Mouse (Mus musculus) C3H10T1/2 (cell line): ENCODE data around the gene Col6a2. TPM values are rescaled to one million over a fixed set of nuclear protein-coding genes. Genes with fewer than 3 reads are reported as not detected.

Experiments
- polyA plus RNA-seq, 2 experiments: library from polyadenylated mRNA; unstranded; fragments of >200 nt; fragmentation: generic; extraction: Trizol; gene quantifications; one replicate each; pipeline ENCODE4 v1.2.1; 2012; ENCODE audit warnings: missing spikeins in 2 of 2

The Col6a2 gene
- 100 to 1,000 TPM in 1 of 2 experiments, 10 to 100 TPM in 1; 22.1 to 876 TPM for polyA plus RNA-seq

GRCm38 (mm10) chr10:76622928-76623680 is at the start of gene Col6a2:
Col6a2 (minus strand) TSS chr10:76623630.

DNA sequence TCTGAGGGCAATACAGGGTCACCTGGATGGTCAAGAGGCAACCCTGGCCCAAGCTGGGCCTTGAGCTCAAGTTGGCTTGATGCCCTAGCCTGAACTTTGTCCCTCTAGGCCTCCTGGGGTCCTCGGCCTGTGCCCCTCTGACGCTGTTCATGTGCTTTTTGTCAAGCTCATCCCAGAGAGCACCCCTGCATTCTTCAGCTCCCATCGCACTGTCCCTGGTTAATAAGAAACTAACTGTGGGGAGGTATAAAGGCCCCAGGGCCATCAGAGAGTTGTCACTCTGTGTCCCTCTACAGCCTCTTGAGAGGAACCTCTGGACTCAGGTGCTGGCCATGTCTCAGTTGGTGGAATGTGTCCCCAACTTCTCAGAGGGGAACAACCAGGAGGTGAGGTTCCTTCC is 48.1 kb downstream of the Col6a2 start, which contains the start of gene Ftcd:
Gene Ftcd, plus strand, starts transcription at position 275 of the 400 bp plus-strand sequence.

GRCm38 (mm10) chr10:76561972-76562371 is 61.5 kb downstream of the Col6a2 start, which contains the start of gene Spatc1l:
Spatc1l (plus strand) TSS chr10:76562272.

Other genes starting within 250 kb of the Col6a2 start
- not detected for gene AC141477.1, start 183.2 kb downstream of the Col6a2 start, polyA plus RNA-seq
- 10 to 100 TPM in 1 of 2 experiments, 1 to 10 TPM in 1; 6.6 to 20.8 TPM for gene Pcnt, start 180.8 kb downstream of the Col6a2 start, polyA plus RNA-seq
- gene 2610028H24Rik, start 174.5 kb downstream of the Col6a2 start, polyA plus RNA-seq: under 1 TPM in 1 of 2 experiments, not detected in 1; 0.02 TPM
- gene Mcm3ap, start 154.7 kb downstream of the Col6a2 start, polyA plus RNA-seq: 10 to 100 TPM; 29.3 to 73.1 TPM
- gene Ybey, start 154.5 kb downstream of the Col6a2 start, polyA plus RNA-seq: 1 to 10 TPM in 1 of 2 experiments, under 1 TPM in 1; 0.84 to 3.0 TPM
- gene Lss, start 92.0 kb downstream of the Col6a2 start, polyA plus RNA-seq: 10 to 100 TPM; 10.1 to 15.0 TPM
- under 1 TPM in 1 of 2 experiments, not detected in 1; 0.14 TPM for gene Spatc1l, start 61.4 kb downstream of the Col6a2 start, polyA plus RNA-seq
- under 1 TPM in 1 of 2 experiments, not detected in 1; 0.13 TPM for gene Ftcd, start 48.0 kb downstream of the Col6a2 start, polyA plus RNA-seq
- 1,000 to 10,000 TPM in 1 of 2 experiments, 10 to 100 TPM in 1; 49.8 to 1,301 TPM for gene Col6a1, start 102.5 kb upstream of the Col6a2 start, polyA plus RNA-seq